Mouse (Mus musculus) limb, embryonic 10.5 days (tissue): ENCODE results near the gene Gm9936. TPM values are rescaled to one million over a fixed set of nuclear protein-coding genes. Genes with fewer than 3 reads are reported as not detected.
A peak's percentile ranks its signal among the peaks of the same experiment; 100 is the strongest.
"Not testable (repeated sequence)": the region's sequence is repeated elsewhere in the genome, so short reads cannot be mapped to it uniquely, and the experiment has no call there.

Experiments used
- DNase-seq: peaks from one replicate; pipeline ENCODE4 v3.0.0-alpha.2; 2017; ENCODE audit warnings: low spot score
- H3K27ac ChIP-seq: fragments of 300-500 bp; sonication (generic); 2 replicates; pipeline ENCODE4 v1.5.1; 2016; ENCODE audit warnings: mild to moderate bottlenecking
- H3K27me3 ChIP-seq: fragments of 300-500 bp; sonication (generic); 2 replicates; pipeline ENCODE4 v1.6.1; 2016; ENCODE audit warnings: low read depth, mild to moderate bottlenecking; ENCODE audit not compliant: poor library complexity, severe bottlenecking
- H3K36me3 ChIP-seq: fragments of 300-500 bp; sonication (generic); 2 replicates; pipeline ENCODE4 v1.6.1; 2016; ENCODE audit warnings: mild to moderate bottlenecking, moderate library complexity
- H3K4me1 ChIP-seq: fragments of 300-500 bp; sonication (generic); 2 replicates; pipeline ENCODE4 v1.6.1; 2016
- H3K4me3 ChIP-seq: fragments of 300-500 bp; sonication (generic); 2 replicates; pipeline ENCODE4 v1.5.1; 2016; ENCODE audit warnings: mild to moderate bottlenecking, moderate library complexity
- H3K9me3 ChIP-seq: fragments of 300-500 bp; sonication (generic); replicated peaks from 2 replicates; pipeline ENCODE4 v1.6.1; 2016; ENCODE audit warnings: mild to moderate bottlenecking
- WGBS: fragments of 180-500 bp; shearing (Covaris S2); methylation state at CpG from one replicate; pipeline ENCODE4 v1.1.7; 2016; 5-methylcytosine and 5-hydroxymethylcytosine counted together
- polyA plus RNA-seq: library from polyadenylated mRNA; unstranded; fragments of >200 nt; fragmentation: Nextera tagmentation; extraction: Ambion mirVana; gene quantifications from 2 replicates; pipeline ENCODE4 v1.2.1, GENCODE M21; 2016

Gm9936 gene
- polyA plus RNA-seq, 1 experiment from 2014 or later = not detected

- H3K4me1 ChIP-seq = peaks cover 28% of the 10 kb centered on the region
- WGBS = 58% methylated on average over 6 of the region's 6 CpGs
- H3K27me3 ChIP-seq = peaks cover 7% of the 10 kb centered on the region; the same call in 1 of the 2 replicates
- no peak overlapping the region; the same call in 1 of the 2 replicates for H3K27ac ChIP-seq
- H3K4me3 ChIP-seq = no peak overlapping the region
- no peak for DNase-seq
- no peaks in the 10 kb centered on the region for H3K9me3 ChIP-seq
- H3K36me3 ChIP-seq = no peaks in the 10 kb centered on the region
Observed at GRCm38 (mm10) chr5:114875858-114876257, 17.4 kb upstream of the Gm9936 start.

- no peak overlapping the region for H3K4me3 ChIP-seq
- WGBS = 93% methylated on average over 12 of the region's 12 CpGs
- no peak overlapping the region for H3K27ac ChIP-seq
- no peaks in the 10 kb centered on the region for H3K4me1 ChIP-seq
- H3K36me3 ChIP-seq = no peaks in the 10 kb centered on the region
- H3K27me3 ChIP-seq = no peaks in the 10 kb centered on the region
- DNase-seq = no peak
- H3K9me3 ChIP-seq = peaks cover 11% of the 10 kb centered on the region; the same call in 1 of the 2 replicates
Observed at GRCm38 (mm10) chr5:114865279-114865678, 6.8 kb upstream of the Gm9936 start.

GRCm38 (mm10) chr5:114864813-114865212 is 6.3 kb upstream of the Gm9936 start:
- 86% methylated on average over 7 of the region's 7 CpGs for WGBS
- no peak for DNase-seq
- Histone ChIP-seq H3K9me3 (peaks cover 11% of the 10 kb centered on the region; the same call in 1 of the 2 replicates), H3K27ac (no peak overlapping the region), H3K4me1 (no peaks in the 10 kb centered on the region), H3K27me3 (no peaks in the 10 kb centered on the region), H3K4me3 (no peak overlapping the region), H3K36me3 (no peaks in the 10 kb centered on the region)

- 86% methylated on average over 6 of the region's 6 CpGs for WGBS
- H3K36me3 ChIP-seq = no peaks in the 10 kb centered on the region
Observed at GRCm38 (mm10) chr5:114861730-114862129, 3.2 kb upstream of the Gm9936 start.

GRCm38 (mm10) chr5:114859253-114859652 is 771 bp upstream of the Gm9936 start:
- Histone ChIP-seq H3K4me3 (peak overlapping the region; percentile 45), H3K9me3 (no peaks in the 10 kb centered on the region), H3K4me1 (peaks cover 5% of the 10 kb centered on the region), H3K27me3 (peaks cover 13% of the 10 kb centered on the region; the same call in 1 of the 2 replicates), H3K36me3 (no peaks in the 10 kb centered on the region), H3K27ac (no peak overlapping the region)
- 6% methylated on average over 18 of the region's 18 CpGs for WGBS
- DNase-seq = peak; percentile 87

More at GRCm38 (mm10) chr5:114861730-114862129, 3.2 kb upstream of the Gm9936 start:
- H3K4me1 ChIP-seq = peaks cover 5% of the 10 kb centered on the region
- peaks cover 13% of the 10 kb centered on the region; the same call in 1 of the 2 replicates for H3K27me3 ChIP-seq
- no peak overlapping the region for H3K27ac ChIP-seq
- no peaks in the 10 kb centered on the region for H3K9me3 ChIP-seq
- no peak overlapping the region for H3K4me3 ChIP-seq
- no peak for DNase-seq

GRCm38 (mm10) chr5:114853364-114853763 is 5.1 kb downstream of the Gm9936 start, which contains the start of gene 4930519G04Rik:
Gene 4930519G04Rik, plus strand, starts transcription at chr5:114853664.
- H3K36me3 ChIP-seq, H3K27me3 ChIP-seq, H3K4me1 ChIP-seq, H3K9me3 ChIP-seq, DNase-seq, H3K4me3 ChIP-seq, H3K27ac ChIP-seq: not testable (repeated sequence)
- 68% methylated on average over 3 of the region's 5 CpGs for WGBS

GRCm38 (mm10) chr5:114851565-114852236 is 6.8 kb downstream of the Gm9936 start:
- Histone ChIP-seq H3K4me1 (no peaks in the 10 kb centered on the region), H3K27ac (no peak overlapping the region), H3K4me3 (no peak overlapping the region), H3K36me3 (no peaks in the 10 kb centered on the region), H3K9me3 (no peaks in the 10 kb centered on the region), H3K27me3 (no peaks in the 10 kb centered on the region)
- DNase-seq = no peak
- WGBS = 84% methylated on average over 20 of the region's 20 CpGs

GRCm38 (mm10) chr5:114844371-114844770 is 14.1 kb downstream of the Gm9936 start:
- H3K27me3 ChIP-seq, DNase-seq, H3K4me3 ChIP-seq, H3K27ac ChIP-seq, H3K9me3 ChIP-seq, H3K36me3 ChIP-seq: not testable (repeated sequence)
- H3K4me1 ChIP-seq = peaks cover 11% of the 10 kb centered on the region
- WGBS = 69% methylated on average over 2 of the region's 2 CpGs

- Histone ChIP-seq H3K9me3 (no peaks in the 10 kb centered on the region), H3K27me3 (no peaks in the 10 kb centered on the region), H3K4me1 (peaks cover 11% of the 10 kb centered on the region), H3K27ac (no peak overlapping the region), H3K36me3 (no peaks in the 10 kb centered on the region), H3K4me3 (no peak overlapping the region)
- no peak for DNase-seq
- WGBS = 66% methylated on average over 5 of the region's 5 CpGs
Observed at GRCm38 (mm10) chr5:114842674-114843073, 15.8 kb downstream of the Gm9936 start.

GRCm38 (mm10) chr5:114842155-114842554 is 16.3 kb downstream of the Gm9936 start:
- not testable (repeated sequence) for H3K27me3 ChIP-seq, H3K27ac ChIP-seq, H3K36me3 ChIP-seq, H3K4me3 ChIP-seq, DNase-seq, H3K9me3 ChIP-seq
- 60% methylated on average over 3 of the region's 3 CpGs for WGBS
- H3K4me1 ChIP-seq = peaks cover 11% of the 10 kb centered on the region

GRCm38 (mm10) chr5:114840481-114840880 is 18.0 kb downstream of the Gm9936 start:
- not testable (repeated sequence) for H3K36me3 ChIP-seq, H3K4me3 ChIP-seq, DNase-seq, H3K9me3 ChIP-seq, H3K27ac ChIP-seq, H3K27me3 ChIP-seq
- 66% methylated on average over 5 of the region's 5 CpGs for WGBS
- H3K4me1 ChIP-seq = peaks cover 11% of the 10 kb centered on the region

GRCm38 (mm10) chr5:114836886-114837285 is 21.6 kb downstream of the Gm9936 start:
- Histone ChIP-seq H3K9me3 (no peaks in the 10 kb centered on the region), H3K4me1 (no peaks in the 10 kb centered on the region), H3K36me3 (no peaks in the 10 kb centered on the region), H3K27me3 (no peaks in the 10 kb centered on the region), H3K27ac (no peak overlapping the region), H3K4me3 (no peak overlapping the region)
- DNase-seq = no peak
- WGBS = 69% methylated on average over 12 of the region's 12 CpGs

- H3K27ac ChIP-seq = no peak overlapping the region
- H3K4me1 ChIP-seq = peaks cover 9% of the 10 kb centered on the region
- DNase-seq = no peak
- 70% methylated on average over 3 of the region's 3 CpGs for WGBS
- no peaks in the 10 kb centered on the region for H3K36me3 ChIP-seq
- H3K4me3 ChIP-seq = no peak overlapping the region
- no peaks in the 10 kb centered on the region for H3K9me3 ChIP-seq
- H3K27me3 ChIP-seq = no peaks in the 10 kb centered on the region
Observed at GRCm38 (mm10) chr5:114829740-114830139, 28.7 kb downstream of the Gm9936 start.
